Mouse (Mus musculus): ENCODE measurements around the gene Kmt2b. TPM values are rescaled to one million over a fixed set of nuclear protein-coding genes. Genes with fewer than 3 reads are reported as not detected.

The Kmt2b gene
- polyA plus RNA-seq, 1 experiment from 2014 or later = 4.2 TPM

DNA sequence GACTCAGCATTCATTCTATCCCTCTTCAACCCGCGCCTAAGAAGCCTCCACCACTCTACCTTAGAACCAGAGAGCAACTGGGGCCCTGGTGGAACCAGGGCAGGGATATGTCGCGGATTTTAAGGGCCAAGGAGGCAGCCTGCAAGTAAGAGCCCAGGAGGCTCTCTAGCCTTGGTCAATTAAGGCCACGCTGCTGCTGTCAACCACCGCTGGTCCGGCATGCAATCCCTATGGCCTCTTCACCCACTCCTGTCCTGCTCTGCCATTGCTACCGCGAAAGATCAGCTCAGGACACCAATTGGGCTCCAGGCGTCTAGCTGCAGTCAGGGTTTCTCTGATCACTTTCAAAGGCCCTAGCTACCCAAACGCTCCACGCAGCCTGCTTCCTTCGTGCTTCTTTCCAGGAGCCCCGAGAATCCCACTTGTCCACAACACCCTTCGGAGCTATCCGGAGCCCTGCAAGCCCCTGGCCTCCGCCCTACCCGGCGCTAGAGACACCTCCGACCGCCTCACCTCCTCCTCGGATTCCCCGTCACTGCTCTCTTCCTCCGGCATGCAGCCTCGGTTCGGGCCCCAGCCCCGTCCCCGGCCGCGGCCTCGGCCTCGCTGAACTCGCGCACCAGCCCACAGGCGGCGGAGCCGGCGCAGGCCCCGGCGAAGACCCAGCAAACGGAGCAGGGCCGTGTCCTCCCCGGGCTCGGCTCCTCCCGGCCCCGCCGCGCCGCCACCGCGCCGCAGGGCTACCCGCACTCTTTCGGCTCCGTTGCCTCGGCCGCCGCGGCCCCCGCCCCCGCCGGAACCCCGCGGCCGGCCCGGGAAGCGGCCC lies 471 bp downstream of the Kmt2b start:
- peak; percentile 10 for ATAC-seq (replicated peaks; ENCODE audit: insufficient number of reproducible peaks, insufficient read depth, low FRiP score, low read depth)
- under 1% methylated on average over 67 of the region's 67 CpGs for WGBS
- H3K9ac ChIP-seq = peak overlapping the region; percentile 99
- H3K9me3 ChIP-seq (replicated peaks) = no peaks in the 10 kb centered on the region
- no peaks in the 10 kb centered on the region for H3K27me3 ChIP-seq
- peaks cover 22% of the 10 kb centered on the region for H3K4me1 ChIP-seq (replicated peaks)
- peaks cover 27% of the 10 kb centered on the region for H3K36me3 ChIP-seq
- peak overlapping the region; percentile 99 for H3K4me3 ChIP-seq
- peak overlapping the region; percentile 95 for H3K27ac ChIP-seq
- peak overlapping the region; percentile 87 for H3K4me2 ChIP-seq

DNA sequence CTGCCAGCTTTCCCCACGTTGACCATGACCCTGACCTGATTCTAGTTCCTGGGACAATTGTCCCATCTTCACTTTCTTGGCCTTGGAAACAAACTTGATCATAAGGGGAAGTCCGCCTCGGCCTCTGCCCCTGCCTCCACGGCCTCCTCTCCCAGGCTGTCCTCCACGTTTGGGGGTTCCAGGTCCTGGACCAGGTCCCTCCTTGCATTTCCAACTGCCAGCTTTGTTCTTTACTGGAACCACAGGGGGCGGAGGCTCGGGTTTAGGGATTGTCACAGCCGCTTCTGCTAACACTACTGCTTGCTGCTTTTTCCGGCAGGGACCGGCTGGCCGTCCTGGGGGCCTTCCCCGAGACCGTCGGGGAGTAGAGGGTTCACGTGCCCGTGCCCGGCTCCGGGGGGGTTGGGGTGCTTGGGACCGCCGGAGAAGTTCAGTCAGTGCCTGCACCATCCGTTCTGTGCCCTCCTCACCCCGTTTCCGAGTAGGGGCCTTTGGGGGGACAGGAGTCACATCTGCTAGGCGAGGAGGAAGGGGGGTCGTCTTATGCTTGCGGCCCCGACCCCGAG lies 2.0 kb downstream of the Kmt2b start:
- Histone ChIP-seq H3K4me2 (no peak overlapping the region), H3K36me3 (peaks cover 42% of the 10 kb centered on the region), H3K9ac (no peak overlapping the region), H3K27ac (no peak overlapping the region), H3K27me3 (no peaks in the 10 kb centered on the region), H3K4me1 (replicated peaks) (peaks cover 22% of the 10 kb centered on the region), H3K9me3 (replicated peaks) (no peaks in the 10 kb centered on the region), H3K4me3 (peak overlapping the region; percentile 99; the same call in 1 of the 2 replicates)
- 90% methylated on average over 28 of the region's 28 CpGs for WGBS
- no peak for ATAC-seq (replicated peaks; ENCODE audit: insufficient number of reproducible peaks, insufficient read depth, low FRiP score, low read depth)

DNA sequence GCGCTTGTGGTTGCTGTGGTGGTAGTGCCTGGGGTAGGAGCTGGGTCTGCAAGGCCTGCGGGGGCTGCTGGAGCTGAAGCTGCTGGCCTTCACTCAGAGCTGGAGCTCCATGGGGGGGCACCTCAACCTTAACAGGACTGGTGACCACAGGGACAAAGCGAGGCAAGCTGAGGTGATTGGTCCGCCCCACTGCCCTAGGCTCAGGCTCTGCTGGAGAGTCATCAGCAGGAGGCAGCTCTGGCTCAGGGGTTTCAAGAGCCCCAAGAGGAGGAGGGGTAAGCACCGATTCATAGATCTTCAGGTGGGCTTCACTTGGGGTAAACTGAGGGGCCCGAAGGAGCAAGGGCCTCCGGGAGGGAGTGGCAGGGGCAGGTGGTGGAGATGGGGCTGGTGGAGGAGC lies 3.4 kb downstream of the Kmt2b start:
- Histone ChIP-seq H3K9ac (no peak overlapping the region), H3K27ac (no peak overlapping the region), H3K9me3 (replicated peaks) (no peaks in the 10 kb centered on the region), H3K27me3 (no peaks in the 10 kb centered on the region), H3K36me3 (peaks cover 54% of the 10 kb centered on the region), H3K4me3 (no peak overlapping the region), H3K4me1 (replicated peaks) (peaks cover 22% of the 10 kb centered on the region), H3K4me2 (no peak overlapping the region)
- no peak for ATAC-seq (replicated peaks; ENCODE audit: insufficient number of reproducible peaks, insufficient read depth, low FRiP score, low read depth)
- WGBS = 92% methylated on average over 7 of the region's 7 CpGs

DNA sequence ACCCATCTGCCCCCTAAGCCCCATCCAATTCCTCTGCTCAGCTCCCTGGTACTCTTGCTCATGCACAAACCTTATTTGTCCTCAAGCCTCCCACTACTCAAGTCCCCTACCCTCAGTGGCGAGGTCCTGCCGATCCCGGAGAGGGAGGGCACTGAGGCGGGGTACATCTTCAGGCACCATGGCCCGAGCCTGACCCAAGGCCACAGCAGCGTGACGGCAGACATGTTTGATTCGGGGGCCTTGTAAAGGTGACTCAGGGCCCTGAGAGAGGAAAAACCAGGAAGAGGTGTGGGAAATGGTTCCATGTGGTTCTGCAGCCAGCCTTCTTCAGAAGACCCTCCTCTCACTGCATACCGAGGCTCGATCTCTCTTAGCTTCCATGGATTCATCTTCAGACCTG lies 4.2 kb downstream of the Kmt2b start:
- Histone ChIP-seq H3K9me3 (replicated peaks) (no peaks in the 10 kb centered on the region), H3K27me3 (no peaks in the 10 kb centered on the region), H3K4me1 (replicated peaks) (peaks cover 16% of the 10 kb centered on the region), H3K27ac (no peak overlapping the region), H3K9ac (no peak overlapping the region), H3K4me3 (no peak overlapping the region), H3K4me2 (no peak overlapping the region), H3K36me3 (peaks cover 63% of the 10 kb centered on the region)
- ATAC-seq (replicated peaks; ENCODE audit: insufficient number of reproducible peaks, insufficient read depth, low FRiP score, low read depth) = no peak
- WGBS = 92% methylated on average over 10 of the region's 10 CpGs

DNA sequence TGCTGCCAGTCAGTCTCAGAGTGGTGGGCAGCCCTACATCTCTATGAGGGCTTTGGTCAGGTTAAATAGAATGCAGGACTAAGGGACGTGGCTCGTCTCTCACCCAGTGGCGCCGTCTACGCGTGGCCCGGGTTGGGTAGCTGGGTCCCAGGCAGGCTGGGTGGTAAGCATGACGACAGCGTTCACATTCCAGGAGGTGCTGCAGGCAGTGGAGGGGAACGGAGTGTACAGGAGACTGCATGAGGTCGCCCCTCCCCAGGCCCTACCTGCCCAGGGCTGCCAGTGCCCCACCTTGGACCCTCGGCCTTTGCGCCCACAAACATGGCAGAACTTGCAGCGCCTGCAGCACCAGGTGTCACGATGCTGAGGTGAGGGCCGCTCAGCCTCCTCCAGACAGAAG lies 7.0 kb downstream of the Kmt2b start:
- 94% methylated on average over 16 of the region's 16 CpGs for whole genome bisulfite sequencing

DNA sequence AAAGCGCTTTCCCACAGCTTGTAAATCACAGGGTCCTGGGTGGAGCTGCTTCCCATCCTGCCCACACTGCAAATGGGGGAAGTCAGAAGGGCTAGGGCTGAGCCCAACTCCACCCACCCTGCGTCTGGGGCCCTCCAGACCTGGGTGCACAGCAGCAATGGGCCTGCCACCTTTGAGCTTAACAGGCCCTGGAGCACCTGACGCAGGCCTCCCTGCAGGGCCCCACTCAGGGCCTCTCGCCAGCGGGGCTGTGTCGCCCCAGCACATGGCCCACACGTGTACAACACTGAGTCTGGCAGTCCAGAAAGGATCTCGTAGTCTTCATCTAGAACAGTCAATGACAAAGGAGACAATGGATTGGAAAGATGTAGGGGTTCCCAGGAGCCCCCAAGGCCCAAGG lies 8.6 kb downstream of the Kmt2b start:
- no peak for ATAC-seq (replicated peaks; ENCODE audit: insufficient number of reproducible peaks, insufficient read depth, low FRiP score, low read depth)
- no peak overlapping the region for H3K27ac ChIP-seq

More for the DNA sequence above, 7.0 kb downstream of the Kmt2b start:
- no peak overlapping the region for H3K4me2 ChIP-seq
- no peak for ATAC-seq (replicated peaks; ENCODE audit: insufficient number of reproducible peaks, insufficient read depth, low FRiP score, low read depth)
- peaks cover 91% of the 10 kb centered on the region for H3K36me3 ChIP-seq
- no peak overlapping the region for H3K9ac ChIP-seq
- no peaks in the 10 kb centered on the region for H3K9me3 ChIP-seq (replicated peaks)
- no peak overlapping the region for H3K27ac ChIP-seq
- H3K4me1 ChIP-seq (replicated peaks) = peaks cover 2% of the 10 kb centered on the region; the same call in 1 of the 2 replicates
- H3K4me3 ChIP-seq = no peak overlapping the region
- H3K27me3 ChIP-seq = no peaks in the 10 kb centered on the region

DNA sequence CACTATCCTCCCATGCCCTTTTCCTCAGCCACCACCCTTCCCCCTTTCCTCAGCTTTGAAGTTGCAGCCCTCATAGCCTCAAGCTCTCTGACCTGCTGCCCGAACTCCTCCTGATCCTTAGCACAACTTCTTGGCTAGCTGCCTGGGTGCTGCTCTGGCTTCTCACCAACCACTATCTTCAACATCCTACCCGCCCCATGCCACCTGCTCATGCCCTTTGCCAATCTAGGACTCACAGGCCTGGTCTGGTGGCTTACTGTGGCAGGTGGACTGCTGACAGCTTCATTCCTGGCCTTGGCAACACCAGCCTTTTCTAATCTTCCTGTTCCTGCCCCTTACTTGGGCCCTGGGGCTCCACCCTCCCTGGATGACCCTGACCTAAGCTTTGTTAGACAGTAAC lies 15.6 kb downstream of the Kmt2b start:
- Histone ChIP-seq H3K4me3 (no peak overlapping the region), H3K4me1 (replicated peaks) (peaks cover 7% of the 10 kb centered on the region; the same call in 1 of the 2 replicates), H3K9me3 (replicated peaks) (no peaks in the 10 kb centered on the region), H3K4me2 (no peak overlapping the region), H3K27ac (peak overlapping the region; percentile 36; the same call in 1 of the 2 replicates), H3K9ac (no peak overlapping the region), H3K27me3 (no peaks in the 10 kb centered on the region), H3K36me3 (peaks cover 89% of the 10 kb centered on the region)
- 32% methylated on average over 2 of the region's 2 CpGs for WGBS
- no peak for ATAC-seq (replicated peaks; ENCODE audit: insufficient number of reproducible peaks, insufficient read depth, low FRiP score, low read depth)

More for the DNA sequence above, 8.6 kb downstream of the Kmt2b start:
- Histone ChIP-seq H3K4me1 (replicated peaks) (no peaks in the 10 kb centered on the region), H3K36me3 (peaks cover 98% of the 10 kb centered on the region), H3K9ac (no peak overlapping the region), H3K4me3 (no peak overlapping the region), H3K27me3 (no peaks in the 10 kb centered on the region), H3K9me3 (replicated peaks) (no peaks in the 10 kb centered on the region), H3K4me2 (no peak overlapping the region)
- WGBS = 91% methylated on average over 8 of the region's 8 CpGs

DNA sequence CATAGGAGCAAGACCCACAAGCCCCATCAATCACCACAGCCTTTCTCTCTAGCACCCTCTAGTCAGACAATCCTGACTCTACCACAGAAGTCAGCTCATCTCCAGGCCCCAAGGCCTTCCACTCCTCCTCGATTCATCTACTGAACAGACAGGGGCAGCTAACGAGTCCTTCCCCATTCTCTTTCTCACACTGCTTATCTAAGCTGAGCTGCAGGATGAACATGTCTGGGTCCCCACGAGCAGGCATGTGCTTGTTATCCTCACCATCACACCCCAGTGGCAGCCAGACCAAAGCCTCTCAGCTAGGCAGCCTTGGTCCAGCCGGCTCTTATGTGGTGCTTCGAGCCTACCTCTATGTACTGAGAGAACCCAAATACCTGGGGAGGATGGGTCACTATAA lies 16.1 kb downstream of the Kmt2b start:
- no peak overlapping the region for H3K9ac ChIP-seq

DNA sequence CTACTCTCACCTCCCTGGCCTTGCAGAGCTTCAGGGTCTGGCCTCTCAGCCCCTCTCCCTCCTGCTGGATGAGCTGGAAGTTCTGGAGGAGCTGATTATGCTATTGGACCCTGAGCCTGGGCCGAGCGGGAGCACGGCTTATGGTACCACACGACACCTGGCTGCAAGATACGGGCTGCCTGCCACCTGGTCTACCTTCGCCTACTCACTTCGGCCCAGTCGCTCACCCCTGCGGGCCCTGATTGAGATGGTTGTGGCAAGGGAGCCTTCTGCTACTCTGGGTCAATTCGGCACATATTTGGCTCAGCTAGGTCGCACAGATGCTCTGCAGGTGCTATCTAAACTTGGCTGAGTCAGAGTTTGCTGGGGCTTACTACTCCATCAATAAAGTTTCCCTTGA lies 21.0 kb downstream of the Kmt2b start:
- WGBS = 83% methylated on average over 11 of the region's 11 CpGs
- Histone ChIP-seq H3K27me3 (no peaks in the 10 kb centered on the region), H3K27ac (no peak overlapping the region), H3K9me3 (replicated peaks) (no peaks in the 10 kb centered on the region), H3K4me1 (replicated peaks) (peaks cover 11% of the 10 kb centered on the region), H3K4me3 (no peak overlapping the region), H3K4me2 (no peak overlapping the region), H3K36me3 (peaks cover 61% of the 10 kb centered on the region), H3K9ac (no peak overlapping the region)
- ATAC-seq (replicated peaks; ENCODE audit: insufficient number of reproducible peaks, insufficient read depth, low FRiP score, low read depth) = no peak

More for the DNA sequence above, 16.1 kb downstream of the Kmt2b start:
- H3K9me3 ChIP-seq (replicated peaks) = no peaks in the 10 kb centered on the region
- H3K4me2 ChIP-seq = no peak overlapping the region
- peaks cover 86% of the 10 kb centered on the region for H3K36me3 ChIP-seq
- H3K4me1 ChIP-seq (replicated peaks) = peaks cover 7% of the 10 kb centered on the region; the same call in 1 of the 2 replicates
- no peak overlapping the region for H3K4me3 ChIP-seq
- ATAC-seq (replicated peaks; ENCODE audit: insufficient number of reproducible peaks, insufficient read depth, low FRiP score, low read depth) = no peak
- H3K27me3 ChIP-seq = no peaks in the 10 kb centered on the region
- peak overlapping the region; percentile 14; the same call in 1 of the 2 replicates for H3K27ac ChIP-seq
- 72% methylated on average over 5 of the region's 5 CpGs for WGBS

DNA sequence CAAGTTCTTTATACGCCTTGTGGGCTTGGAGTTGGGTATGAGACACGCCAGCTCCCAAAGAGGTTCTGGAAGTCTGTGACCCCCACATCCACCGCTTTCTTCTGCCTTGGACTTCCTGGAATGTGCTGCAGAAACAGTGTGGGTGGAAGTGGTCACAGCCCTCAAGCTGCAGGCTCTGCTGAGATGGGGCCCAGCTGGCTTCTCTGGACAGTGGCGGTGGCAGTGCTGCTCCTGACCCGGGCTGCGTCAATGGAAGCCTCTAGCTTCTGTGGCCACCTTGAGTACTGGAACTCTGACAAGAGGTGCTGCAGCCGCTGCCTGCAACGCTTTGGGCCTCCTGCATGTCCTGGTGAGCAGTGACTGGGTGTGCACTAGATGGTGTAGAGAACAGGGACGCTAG lies 22.5 kb downstream of the Kmt2b start:
- ATAC-seq (replicated peaks; ENCODE audit: insufficient number of reproducible peaks, insufficient read depth, low FRiP score, low read depth) = no peak
- Histone ChIP-seq H3K4me3 (no peak overlapping the region), H3K36me3 (peaks cover 51% of the 10 kb centered on the region), H3K4me2 (no peak overlapping the region), H3K9ac (no peak overlapping the region), H3K27me3 (no peaks in the 10 kb centered on the region), H3K9me3 (replicated peaks) (no peaks in the 10 kb centered on the region), H3K27ac (no peak overlapping the region), H3K4me1 (replicated peaks) (peaks cover 17% of the 10 kb centered on the region)
- WGBS = 82% methylated on average over 9 of the region's 9 CpGs

DNA sequence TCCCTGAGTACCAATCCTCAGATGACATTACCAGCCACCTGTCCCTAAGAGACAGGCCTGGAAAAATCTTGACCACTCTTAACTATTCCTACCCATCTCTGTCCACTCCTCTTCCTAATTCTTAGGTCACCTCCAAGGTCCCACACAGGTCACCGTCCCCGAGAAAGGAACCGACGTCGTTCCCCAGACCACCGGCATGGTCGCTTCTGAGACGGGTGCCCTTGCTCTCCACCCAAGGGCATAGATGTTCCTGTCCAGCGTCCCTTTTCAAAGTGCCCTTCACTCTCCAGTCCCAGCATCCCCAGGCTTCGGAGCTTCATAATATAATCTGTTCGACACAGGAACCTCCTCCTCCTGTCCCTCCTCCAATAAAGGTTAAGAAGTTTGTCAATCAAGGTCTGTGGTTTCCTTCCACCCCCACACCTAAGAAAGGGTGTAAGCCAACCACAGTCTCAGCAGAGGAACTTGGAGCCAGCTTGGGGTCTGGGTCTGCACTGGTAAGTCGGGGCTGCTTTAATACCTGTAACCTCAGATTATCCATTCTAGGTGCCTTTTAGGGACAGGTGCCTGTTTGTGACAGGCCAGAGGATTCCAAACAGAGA lies 23.5 kb downstream of the Kmt2b start, which contains the start of gene Igflr1:
TSS of gene Igflr1 (plus strand) at position 458 of the 602 bp plus-strand sequence.
- Histone ChIP-seq H3K9ac (no peak within 1 kb of the TSS), H3K36me3 (peaks cover 43% of the 10 kb centered on the region), H3K27ac (peak within 1 kb of the TSS; percentile 99; the same call in 1 of the 2 replicates), H3K4me3 (no peak within 1 kb of the TSS), H3K9me3 (replicated peaks) (no peaks in the 10 kb centered on the region), H3K27me3 (no peaks in the 10 kb centered on the region), H3K4me1 (replicated peaks) (peaks cover 20% of the 10 kb centered on the region), H3K4me2 (no peak within 1 kb of the TSS; the same call in 1 of the 2 replicates)
- no peak for ATAC-seq (replicated peaks; ENCODE audit: insufficient number of reproducible peaks, insufficient read depth, low FRiP score, low read depth)
- 91% methylated on average over 12 of the region's 12 CpGs for WGBS

Measured in heart, embryonic 15.5 days (tissue).